Mouse (Mus musculus) C2C12 (cell line): ENCODE results near the gene Gpc5.

Experiments used
- CEBPB ChIP-seq: IDR thresholded peaks from one replicate; pipeline ENCODE4 v1.6.1; 2011; ENCODE audit warnings: low read depth, mild to moderate bottlenecking, control low read depth, moderate library complexity
- CTCF ChIP-seq: IDR thresholded peaks from one replicate; pipeline ENCODE4 v1.5.1; 2011; ENCODE audit not compliant: control insufficient read depth, insufficient read depth, insufficient read length
- MAX ChIP-seq: IDR thresholded peaks from one replicate; pipeline ENCODE4 v1.6.1; 2011; ENCODE audit warnings: mild to moderate bottlenecking, control low read depth
- MYOD1 ChIP-seq: IDR thresholded peaks from one replicate; pipeline ENCODE4 v1.6.1; 2011; ENCODE audit warnings: low read depth; ENCODE audit not compliant: control insufficient read depth, insufficient read length
- MYOG ChIP-seq: IDR thresholded peaks from one replicate; pipeline ENCODE4 v1.6.1; 2011; ENCODE audit not compliant: control insufficient read depth, insufficient read length; ENCODE audit errors: extremely low read depth
- USF1 ChIP-seq: IDR thresholded peaks from one replicate; pipeline ENCODE4 v1.6.1; 2011; ENCODE audit warnings: low read depth, mild to moderate bottlenecking, control low read depth, moderate library complexity

DNA sequence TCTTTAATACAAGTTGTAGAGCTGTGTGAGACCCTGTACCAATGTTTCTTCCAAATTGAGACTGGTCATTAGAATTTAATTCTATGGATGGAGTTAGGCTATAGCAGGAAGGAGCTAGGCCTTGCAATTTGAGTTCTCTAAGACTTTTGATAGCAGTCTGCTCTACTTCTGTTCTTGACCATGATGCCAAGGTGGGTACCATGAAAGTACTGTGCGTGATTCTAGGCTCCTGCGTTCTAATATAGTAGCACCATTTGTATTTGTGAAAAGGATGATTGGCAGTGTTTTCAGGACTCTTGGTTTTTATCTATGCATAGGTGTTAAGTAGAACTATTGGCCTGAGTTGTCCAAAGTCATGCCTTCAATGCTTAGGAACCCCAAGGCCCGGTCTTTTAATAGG is 44.7 kb upstream of the Gpc5 start:
- TF ChIP-seq CTCF (no peak), MYOG (no peak), MYOD1 (no peak), USF1 (no peak), CEBPB (no peak), MAX (no peak)
